Mouse (Mus musculus) heart, adult 9 months (tissue): ENCODE data around the gene Thbs1.
"Not testable (repeated sequence)": the region's sequence is repeated elsewhere in the genome, so short reads cannot be mapped to it uniquely, and the experiment has no call there.

Experiments
- DNase-seq, 2 experiments: peaks; one replicate each; pipeline ENCODE4 v3.0.0; 2022; ENCODE audit warnings: low spot score in 2 of 2

Gene Thbs1

GRCm38 (mm10) chr2:118147749-118148148, 36.1 kb downstream of the Thbs1 start:
- not testable (repeated sequence) for DNase-seq

GRCm38 (mm10) chr2:118148321-118149142, 36.9 kb downstream of the Thbs1 start:
- DNase-seq = no peak

GRCm38 (mm10) chr2:118149855-118150563, 38.3 kb downstream of the Thbs1 start:
- peak; percentile 62 to 84 for DNase-seq

GRCm38 (mm10) chr2:118158095-118158494, 46.4 kb downstream of the Thbs1 start:
- no peak for DNase-seq

GRCm38 (mm10) chr2:118159126-118159525, 47.5 kb downstream of the Thbs1 start:
- no peak for DNase-seq

- no peak for DNase-seq
These were observed 48.9 kb downstream of the Thbs1 start for GRCm38 (mm10) chr2:118160547-118160946.

DNA sequence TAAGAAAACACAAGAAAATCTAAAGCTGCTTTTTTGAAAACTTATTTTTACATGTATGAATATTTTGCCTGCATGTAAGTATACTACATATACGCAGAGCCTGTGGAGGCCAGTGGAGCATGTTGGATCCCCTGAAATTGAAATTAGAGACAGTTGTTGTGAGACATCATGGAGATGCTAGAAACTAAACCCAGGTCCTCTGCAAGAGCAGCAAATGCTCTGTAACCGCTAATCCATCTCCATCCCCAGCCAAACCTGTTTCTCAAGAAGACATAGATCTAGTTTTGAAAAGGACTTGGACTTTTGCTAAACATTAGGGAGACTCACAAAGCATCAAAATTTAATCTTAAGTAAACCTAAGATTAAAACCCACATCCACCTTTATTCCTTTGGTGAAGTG, 49.3 kb downstream of the Thbs1 start:
- DNase-seq = no peak

GRCm38 (mm10) chr2:118162486-118162885, 50.8 kb downstream of the Thbs1 start:
- no peak for DNase-seq

GRCm38 (mm10) chr2:118164137-118164536, 52.5 kb downstream of the Thbs1 start:
- DNase-seq = no peak

DNA sequence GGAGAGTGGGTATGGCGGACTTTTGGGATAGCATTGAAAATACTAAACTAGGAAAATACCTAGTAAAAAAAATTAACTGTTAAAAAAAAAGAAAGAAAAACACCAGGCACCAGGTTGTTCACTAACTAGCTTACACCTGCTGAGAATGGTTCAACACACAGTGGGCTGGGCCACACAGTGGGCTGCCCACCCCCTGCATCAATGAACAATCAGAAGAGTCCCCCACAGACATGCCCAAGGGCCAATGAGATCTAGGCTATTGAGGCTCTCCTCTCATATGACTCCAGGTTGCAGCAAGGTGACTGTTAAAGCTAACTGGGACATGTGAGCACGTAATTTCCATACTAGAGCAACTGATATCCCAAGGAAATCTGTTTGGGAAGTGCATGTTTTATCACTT, 54.0 kb downstream of the Thbs1 start:
- DNase-seq = no peak

- DNase-seq = no peak
These were observed 56.1 kb downstream of the Thbs1 start for GRCm38 (mm10) chr2:118167731-118168130.

- no peak for DNase-seq
These were observed 56.5 kb downstream of the Thbs1 start for GRCm38 (mm10) chr2:118168225-118168624.

DNA sequence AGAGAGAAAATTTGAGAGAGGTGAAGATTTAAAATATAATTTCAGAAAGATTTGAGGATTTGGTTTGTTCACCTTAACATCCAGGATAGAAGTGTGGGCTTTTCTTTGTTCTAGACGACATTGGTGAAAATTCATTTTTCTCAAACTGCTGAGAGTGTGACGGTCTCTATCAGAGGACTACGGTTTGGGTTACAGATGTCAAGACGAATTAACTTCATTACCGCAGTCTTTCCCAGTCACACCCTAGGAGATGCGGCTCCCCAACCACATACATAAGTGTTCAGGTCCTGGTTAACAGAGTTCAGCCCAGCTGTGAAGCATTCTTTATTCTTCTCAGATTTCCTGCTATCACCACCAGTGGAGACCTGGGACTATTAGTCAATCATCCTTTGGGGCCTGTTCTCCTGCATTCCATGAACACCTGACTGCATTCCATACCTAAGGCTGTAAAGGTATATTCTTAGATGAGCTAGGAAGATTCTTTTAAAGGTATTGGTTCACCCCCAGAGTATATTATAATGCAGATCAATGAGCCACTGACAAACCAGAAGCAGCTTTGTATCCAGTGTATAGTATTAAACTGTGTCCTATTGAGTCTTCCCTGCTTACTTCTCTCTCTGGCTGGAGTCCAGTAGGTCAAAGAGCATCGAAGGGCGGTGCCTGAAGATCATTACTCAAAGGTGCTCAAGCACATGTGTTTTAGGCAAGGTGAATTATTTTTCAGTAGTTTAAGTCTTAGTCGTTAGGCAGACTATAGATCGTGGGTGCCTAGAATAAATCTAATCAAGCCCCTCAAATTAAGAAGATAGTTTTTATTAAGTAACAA, 63.1 kb downstream of the Thbs1 start:
- no peak for DNase-seq
